Mouse (Mus musculus) frontal cortex, postnatal 14 days (tissue): ENCODE results near the gene Poldip3.
"Not testable (repeated sequence)": the region's sequence is repeated elsewhere in the genome, so short reads cannot be mapped to it uniquely, and the experiment has no call there.

Source experiments
- DNase-seq, 2 experiments: peaks; one replicate each; pipeline ENCODE4 v3.0.0; 2022; ENCODE audit warnings: low spot score in 2 of 2

Gene Poldip3

DNA sequence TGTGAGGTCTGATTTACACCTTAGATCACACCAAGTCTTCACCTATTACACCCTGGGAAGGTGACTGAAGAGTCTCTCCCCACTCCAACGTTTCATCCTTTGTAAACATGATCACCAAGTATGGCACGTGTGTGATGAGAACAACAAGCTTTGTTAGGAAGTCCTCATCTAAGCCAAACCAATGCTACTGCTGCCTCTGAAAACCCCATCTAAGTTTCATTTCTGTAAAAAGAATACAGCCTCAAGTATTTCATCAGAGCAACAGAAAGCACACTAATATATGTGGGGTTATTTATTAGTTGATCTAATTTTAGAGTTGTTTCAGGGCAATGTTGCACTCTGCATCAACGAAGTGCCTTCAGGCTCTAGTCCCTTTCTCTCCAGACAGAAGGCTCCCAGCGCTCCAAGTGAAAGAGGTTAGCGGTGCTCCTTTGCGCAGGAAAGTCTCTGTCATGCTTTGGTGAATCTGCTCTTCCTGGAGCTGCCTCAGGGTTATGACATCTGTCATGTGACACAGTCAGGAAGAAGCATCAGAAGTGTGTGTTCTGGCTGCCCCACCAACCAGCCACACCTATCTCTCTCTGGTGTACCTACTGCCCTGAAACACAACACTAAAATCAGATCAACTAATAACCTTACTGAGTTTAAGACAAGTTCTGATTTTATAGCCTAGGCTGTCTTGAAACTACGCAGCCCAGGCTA is 19.5 kb downstream of the Poldip3 start:
- no peak for DNase-seq

DNA sequence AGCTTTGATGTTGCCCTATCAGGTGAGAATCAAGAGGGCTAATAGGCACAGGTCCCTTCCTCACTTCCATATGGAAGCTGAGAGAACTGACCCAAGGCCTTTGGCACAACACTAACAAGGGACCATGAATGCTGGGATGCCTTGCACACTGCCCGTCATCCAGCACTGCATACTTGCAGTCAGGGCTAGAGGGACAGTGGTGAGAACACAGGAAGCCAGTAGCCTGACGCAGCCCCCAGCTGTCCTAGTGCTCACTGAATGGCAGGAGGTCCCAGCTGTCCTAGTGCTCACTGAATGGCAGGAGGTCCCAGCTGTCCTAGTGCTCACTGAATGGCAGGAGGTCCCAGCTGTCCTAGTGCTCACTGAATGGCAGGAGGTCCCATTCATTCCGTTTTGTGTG is 22.1 kb downstream of the Poldip3 start:
- DNase-seq = not testable (repeated sequence)

DNA sequence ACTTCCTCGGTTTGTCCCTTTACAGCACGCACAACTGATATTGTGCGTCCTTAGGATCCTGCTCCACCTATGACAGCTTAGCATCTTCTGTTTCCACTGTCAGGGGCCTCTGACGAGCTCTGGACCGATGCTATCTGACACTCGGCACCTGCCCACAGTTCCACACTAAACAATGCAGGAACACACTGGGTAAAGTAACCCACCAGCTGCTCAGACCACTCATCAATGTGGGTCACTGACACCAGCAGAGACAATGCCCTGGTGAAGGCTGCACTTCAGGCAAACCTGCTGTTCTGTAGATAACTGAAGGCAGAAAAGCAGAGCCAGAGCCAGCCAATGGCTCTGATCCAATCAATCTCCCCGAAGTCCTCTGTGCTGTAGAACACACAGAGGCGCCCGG is 22.6 kb downstream of the Poldip3 start:
- no peak for DNase-seq

DNA sequence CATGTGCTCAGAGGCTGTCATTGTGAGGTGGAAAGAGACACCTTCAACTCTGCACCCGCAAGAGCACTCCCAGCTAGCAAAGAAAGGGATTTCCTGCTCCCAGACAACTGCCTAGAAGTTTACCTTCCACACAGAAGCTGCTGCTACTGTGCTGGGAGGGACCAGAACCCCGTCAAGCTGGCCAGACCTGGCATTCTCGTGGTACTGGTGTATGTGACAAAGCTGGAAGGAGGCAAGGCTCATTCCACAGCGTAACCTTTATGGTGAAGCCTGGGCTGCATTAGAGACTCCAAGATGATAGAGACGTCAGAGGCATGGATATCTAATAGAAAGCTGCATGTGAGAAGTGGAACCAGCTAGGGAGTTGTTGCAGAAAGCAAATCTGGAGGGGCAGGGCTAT is 24.6 kb downstream of the Poldip3 start:
- DNase-seq = no peak

DNA sequence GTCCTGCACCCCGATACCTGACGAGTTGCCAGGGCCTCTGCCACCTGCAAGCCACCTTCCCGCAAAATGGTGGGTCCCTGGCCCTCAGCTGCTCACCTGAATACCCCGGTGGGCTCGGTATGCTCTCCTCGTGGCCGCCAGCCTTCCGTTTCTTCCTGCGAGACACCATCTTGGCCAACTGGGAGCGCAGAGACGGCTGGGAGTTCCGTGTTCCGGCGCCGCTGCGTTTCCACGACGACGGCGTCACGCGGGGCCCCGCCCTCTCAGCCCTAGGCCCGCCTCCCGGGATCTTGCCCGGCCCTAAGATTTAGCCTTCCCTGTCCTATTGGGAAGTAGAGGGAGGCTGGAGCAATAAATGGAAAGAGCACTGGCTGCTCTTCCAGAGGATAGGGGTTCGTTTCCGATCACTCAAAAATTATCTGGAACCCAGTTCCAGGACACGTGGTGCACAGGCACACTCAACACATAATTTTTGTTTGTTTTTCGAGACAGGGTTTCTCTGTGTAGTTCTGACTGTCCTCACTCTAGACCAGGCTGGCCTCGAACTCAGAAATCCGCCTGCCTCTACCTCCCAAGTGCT is 26.5 kb downstream of the Poldip3 start, which contains the start of gene Rrp7a:
Gene Rrp7a, minus strand, starts transcription at position 236 of the 580 bp plus-strand sequence.
- peak; percentile 85 to 91 for DNase-seq

DNA sequence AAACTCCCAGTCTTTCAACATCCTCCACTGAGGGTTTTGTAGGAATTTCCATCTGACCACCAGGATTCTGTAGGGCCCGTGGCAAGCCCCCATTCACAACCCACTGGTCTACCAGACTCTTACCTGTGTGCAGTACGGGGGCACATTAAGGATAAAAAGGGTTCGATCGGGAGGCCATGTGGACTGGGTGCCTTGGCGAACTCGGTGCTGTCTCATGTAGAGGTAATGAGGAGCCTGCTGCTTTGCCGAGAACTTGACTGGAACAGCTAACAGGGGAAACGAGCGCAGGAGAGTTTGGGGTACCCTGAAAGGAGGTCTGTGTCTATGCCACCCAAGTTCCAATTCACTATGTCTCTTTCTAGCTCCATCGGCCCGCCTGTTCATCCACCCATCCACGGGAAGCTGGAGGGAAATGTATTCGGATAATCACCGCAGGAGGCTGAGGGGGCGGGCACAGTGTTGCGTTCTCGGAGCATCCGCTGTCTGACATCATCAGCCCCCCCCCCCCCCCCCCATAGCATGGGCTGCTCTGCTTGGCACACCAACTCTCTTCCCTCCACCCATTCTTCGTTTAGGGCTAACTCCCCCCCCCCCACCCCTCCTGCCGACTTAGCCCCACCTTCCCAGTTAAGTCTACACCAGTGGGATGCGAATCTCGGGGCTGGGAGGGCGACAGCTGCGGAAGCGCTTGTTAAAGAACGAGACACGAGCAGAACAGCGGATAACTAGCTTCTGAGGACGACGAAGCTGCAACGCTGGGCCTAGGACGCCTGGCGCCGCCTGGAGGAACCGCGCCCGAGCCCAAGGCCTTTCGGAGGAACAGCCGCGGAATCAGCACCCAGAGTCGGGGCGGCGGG is 27.2 kb downstream of the Poldip3 start:
- DNase-seq = peak in 1 of 2 experiments; percentile 49

DNA sequence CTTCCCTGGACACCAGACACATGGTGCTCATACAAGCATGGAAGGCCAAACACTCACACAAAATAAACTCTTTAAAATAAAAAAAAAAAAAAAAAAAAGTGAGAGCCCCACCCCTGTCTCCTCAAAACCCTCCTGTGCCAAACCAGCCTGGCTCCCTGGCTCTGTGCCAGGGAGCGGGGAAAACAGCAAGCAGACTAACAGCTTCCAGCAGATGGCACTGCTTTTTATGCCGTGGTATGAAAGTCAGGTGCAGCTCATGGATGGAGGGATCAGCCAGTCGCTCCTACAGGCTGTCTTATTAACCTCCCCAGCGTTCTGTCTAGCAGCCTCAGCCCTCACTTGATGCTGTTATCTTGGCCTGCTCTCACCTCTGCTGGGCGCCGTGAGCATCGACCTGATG is 30.8 kb downstream of the Poldip3 start:
- peak in 1 of 2 experiments; percentile 40 for DNase-seq

DNA sequence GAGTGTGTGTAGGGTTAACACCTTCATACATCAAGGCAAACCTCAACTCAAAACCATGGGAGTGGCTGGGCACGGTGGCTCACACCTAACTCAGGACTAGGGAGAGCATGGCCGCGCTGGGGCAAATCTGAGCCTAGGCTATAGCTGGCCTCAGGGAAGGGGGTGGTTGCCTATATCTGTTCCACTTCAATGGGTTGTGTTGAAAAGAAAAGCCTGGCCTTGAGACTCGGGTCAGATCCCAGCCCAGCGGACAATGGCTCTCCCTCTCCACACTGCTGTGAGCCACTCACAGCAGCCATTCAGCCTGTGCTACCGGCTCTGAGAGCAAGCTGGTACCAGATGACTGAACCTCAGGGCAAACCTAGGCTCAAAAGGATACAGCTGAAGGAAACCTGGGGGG is 34.1 kb downstream of the Poldip3 start:
- DNase-seq = no peak

DNA sequence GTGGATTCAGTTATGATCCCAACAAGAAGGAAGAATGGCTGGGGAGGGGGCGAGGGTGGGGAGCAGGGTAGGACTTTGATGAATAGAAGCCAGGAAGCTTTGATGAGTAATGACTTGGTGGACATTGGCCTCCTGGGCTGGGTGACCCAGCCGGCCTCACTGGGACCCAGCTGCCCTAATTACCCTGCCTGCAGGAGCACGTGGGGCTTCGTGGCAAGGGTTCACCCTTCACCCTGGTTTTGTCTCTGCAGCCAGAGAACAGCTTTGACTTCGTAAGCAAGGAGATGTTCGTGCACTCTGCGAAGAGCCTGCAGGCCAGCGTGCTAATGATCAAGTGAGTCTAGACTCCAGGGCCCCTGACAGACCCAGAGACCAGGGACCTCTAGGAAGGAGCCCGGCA is 35.1 kb downstream of the Poldip3 start:
- no peak for DNase-seq

DNA sequence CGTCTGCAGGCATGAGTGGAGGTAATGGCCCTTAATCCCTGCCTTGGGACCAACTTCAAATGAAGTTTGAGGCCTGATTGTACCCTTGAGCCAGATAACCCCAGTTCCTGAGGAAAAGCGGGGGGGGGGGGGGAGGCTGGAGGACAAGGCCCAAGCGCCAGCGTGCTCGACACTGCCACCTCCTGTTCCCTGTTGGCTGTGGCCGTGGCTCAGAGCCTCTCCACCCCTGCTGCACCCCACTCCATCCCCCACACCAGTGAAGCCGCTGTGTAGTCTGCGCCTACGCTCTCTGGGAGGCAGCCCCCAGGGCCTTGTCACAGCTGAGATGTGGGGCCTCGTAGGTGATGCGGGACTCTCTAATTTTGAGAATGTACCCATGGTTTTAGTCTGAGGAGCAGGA is 36.3 kb downstream of the Poldip3 start:
- DNase-seq = peak in 1 of 2 experiments; percentile 56

DNA sequence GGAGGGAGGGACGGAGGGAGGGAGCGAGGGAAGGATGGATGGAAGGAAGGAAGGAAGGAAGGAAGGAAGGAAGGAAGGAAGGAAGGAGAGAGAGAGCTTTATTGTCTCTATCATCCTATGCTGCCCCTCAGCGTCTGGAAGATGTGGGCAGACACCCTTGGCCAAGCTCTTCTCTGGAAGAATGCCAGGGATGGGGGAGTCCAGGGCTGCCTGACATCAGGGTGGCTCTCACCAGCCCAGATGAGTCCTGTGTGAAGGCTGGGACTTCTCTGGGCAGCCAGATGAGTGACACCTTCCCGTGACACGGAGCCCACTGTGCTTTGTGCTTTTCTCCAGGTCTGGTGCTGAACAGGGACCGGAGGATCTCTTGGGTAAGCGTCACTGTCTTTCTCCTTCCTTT is 37.3 kb downstream of the Poldip3 start:
- DNase-seq = no peak

DNA sequence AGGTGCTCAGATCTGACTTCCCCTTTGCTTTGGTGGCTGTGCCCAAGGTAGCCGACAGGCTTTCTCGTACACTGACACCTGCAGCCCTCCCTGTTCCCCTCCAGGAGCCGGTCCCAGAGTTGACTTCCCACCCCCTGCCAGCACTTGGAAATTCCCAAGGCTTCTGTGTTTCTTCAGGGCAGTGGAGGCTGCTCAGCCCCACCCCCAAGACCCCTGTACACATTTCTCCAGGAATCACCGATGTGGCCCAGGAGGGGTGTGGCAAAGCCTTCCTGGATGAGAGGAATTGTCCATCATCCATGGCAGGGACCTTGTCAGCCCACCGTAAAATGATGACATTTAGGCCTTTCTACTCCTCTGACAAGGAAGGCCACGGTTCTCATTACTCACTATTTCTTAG is 37.9 kb downstream of the Poldip3 start:
- no peak for DNase-seq

DNA sequence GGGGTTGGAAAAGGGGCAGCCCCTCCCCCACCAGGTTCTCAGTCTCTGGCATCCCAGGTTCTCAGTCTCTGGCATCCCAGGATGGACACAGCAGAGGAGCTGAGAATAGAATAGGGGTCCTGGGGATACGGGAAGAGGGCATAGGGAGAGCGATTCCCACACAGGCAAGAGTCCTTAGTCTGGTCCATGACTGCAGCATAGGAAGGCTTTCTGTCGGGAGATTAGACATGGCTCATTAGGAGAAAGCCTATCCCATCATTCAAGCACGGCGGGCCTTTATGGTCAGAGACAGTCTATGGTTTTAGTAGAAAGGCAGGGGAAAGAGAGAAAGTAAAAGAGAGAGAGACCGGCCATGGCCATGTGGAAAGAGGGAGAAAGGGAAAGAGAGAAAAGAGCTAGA is 41.4 kb downstream of the Poldip3 start:
- DNase-seq = no peak

DNA sequence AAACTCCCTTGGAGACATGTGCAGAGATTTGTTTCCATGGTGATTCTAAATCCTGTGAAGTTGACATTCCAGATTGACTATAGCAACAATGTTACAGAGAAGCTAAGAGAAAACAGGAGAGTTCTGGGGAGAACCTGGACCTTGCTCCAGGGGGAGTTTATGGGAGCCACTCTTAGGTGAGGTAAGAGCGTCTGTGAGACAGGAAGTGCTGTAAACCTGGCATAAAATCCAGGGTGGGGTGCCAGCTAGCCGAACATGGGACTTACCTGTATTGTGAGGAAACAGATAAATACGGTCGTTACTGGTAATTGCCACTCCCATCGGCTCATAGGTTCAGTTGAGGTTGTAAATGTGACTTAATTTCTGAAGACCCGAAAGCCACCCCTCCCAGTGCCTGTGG is 42.8 kb downstream of the Poldip3 start:
- DNase-seq = no peak

DNA sequence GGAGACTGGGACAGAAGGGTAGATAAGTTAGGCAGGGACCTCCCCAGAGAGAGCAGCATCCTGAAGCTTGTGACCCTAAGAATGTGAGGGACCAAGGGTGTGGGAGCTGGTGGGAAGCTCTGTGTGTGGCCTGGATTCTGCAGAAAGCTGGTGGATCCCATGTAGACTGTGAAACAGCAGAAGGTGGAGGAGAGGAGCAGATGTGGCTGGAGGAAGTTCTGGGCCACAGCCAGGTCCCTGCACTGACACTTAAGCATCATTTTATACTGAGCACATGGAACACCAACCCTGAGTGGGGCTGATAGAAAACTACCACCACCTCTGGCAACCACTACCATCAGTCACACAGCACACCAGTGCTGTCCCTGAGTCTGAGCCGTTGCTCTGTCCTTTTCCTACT is 46.1 kb downstream of the Poldip3 start:
- DNase-seq = no peak

DNA sequence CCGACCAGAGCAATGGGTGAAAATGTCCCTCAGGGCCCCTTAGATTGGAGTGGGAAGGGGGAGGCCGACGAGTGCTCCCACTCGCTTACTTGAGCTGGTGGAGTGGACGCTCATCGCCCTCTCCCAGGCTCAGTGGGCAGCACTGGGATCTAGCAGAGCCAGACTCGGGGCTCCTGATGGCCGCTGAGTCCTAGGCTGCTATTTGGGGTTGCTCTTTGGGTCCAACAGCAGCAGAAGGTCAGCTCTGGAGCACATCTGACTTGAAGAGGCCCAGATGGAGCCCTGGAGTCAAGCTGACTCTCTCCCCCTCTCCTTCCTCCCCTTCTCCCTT is 48.9 kb downstream of the Poldip3 start:
- DNase-seq = no peak

DNA sequence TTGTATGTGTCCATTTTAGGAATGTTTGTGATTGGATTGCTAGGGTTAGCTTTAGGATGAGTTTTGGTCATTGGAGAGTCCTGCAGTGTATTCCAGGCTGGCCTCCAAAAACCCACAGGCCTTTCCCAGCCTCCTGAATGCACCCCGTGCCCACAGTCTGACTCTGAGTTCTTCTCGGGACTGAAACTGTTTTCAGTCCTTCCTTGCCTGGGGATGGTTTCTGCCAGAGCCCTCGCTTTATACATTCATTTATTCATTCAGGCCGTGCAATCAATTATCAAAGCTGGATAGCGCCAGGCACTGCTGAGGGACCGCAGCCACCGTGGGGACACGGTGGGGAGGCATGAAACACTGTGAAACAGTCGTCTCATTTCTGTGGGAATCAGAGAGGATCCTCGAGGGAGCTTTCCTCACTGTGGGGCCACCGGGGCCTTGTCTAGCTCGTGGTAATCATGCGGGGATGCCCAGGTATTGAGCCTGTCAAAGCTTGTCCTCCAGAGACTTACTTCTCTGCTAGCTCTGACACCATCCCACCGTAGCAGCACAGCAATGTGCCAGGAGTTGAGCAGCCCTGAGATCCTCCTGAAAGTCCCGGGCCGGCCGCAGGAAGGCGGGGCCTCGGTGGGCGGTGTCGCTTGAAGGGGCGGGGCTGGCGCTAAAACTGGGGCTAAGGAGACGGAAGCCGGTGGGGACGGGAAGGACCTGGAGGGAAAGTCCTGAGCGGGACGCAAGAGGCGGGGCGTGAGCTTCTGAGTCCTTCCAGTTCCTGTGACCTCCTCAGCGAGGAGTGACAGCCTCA is 49.5 kb downstream of the Poldip3 start:
- peak in 1 of 2 experiments; percentile 60 for DNase-seq

DNA sequence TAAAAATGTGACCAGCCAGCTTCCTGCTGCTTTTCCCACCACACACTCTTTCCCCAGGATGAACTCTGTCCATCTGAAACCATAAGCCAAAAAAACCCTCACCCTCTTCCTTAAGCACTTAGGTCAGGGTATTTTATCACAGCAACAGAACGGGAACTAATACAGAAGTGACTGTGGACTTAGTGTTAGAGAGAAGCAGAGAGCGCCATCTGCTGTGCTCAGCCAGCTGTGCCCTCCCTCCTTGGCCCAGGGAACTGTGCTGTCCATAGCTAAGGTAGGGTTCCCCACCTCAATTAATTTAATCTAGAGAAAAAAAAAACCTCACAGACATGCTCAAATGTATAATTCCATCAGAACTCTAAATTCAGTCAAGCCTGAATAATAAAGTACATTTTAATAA is 53.2 kb downstream of the Poldip3 start:
- DNase-seq = no peak

DNA sequence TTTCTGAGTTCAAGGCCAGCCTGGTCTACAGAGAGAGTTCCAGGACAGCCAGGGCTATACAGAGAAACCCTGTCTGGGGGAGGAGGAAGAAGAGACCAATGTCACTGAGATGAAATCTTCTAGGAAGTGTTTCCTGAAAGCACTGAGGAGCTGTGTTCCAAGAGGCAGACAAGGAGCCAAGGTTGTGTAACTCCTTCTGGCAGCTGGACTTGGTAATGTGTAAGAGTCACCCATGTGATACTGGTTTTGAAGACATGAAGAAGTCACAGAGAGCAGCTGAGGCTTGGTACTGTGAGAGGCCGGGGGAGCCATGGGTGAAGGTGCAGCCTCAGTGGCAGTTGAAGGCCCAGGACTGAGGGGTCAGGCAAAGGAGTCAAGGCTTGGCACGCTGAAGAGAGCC is 55.5 kb downstream of the Poldip3 start:
- no peak for DNase-seq

DNA sequence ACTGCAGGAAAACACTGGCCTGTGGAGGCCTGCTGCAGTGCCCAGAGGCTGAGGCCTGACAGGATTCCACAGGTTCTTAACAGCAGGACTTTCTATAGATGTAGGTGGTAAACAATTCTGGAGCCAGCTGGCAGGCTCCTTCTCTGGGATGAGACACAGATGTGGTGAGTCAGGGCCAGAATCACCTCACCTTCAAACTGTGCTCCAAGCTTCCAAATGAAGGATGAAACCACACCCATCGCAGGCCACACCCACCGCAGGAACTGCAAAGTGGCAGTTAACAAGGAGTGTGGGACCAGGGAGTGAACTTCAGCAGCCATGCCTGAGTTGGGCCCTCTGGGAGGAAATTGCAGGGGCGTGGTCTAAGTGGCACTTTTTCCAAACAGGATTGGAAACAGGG is 58.3 kb downstream of the Poldip3 start:
- DNase-seq = no peak

DNA sequence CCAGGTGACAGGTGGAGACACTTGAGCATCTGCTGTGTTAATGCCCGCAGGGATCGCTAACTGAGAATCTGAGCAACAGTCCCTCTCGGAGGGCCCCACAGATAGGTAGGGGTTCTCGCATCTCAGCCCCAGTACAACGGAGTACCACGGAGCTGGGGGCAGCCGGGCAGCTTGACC is 59.9 kb downstream of the Poldip3 start, which contains the start of gene Serhl:
Gene Serhl, plus strand, starts transcription at position 78 of the 177 bp plus-strand sequence.
- no peak for DNase-seq
